Mouse (Mus musculus): ENCODE data around the gene Slc6a18.

- TF ChIP-seq GATA1 (IDR thresholded peaks at IDR 0.05; ENCODE audit: borderline replicate concordance, low read length) (no peak), FLI1 (IDR thresholded peaks at IDR 0.05; ENCODE audit: low read length) (no peak)
Measured at GRCm38 (mm10) chr13:73709491-73709890, 31.7 kb upstream of the Slc6a18 start.
